Mouse (Mus musculus): ENCODE data around the gene Kif1bp.
A peak's percentile ranks its signal among the peaks of the same experiment; 100 is the strongest.
"Not testable (repeated sequence)": the region's sequence is repeated elsewhere in the genome, so short reads cannot be mapped to it uniquely, and the experiment has no call there.

The Kif1bp gene

GRCm38 (mm10) chr10:62578338-62579100 is at the start of gene Kif1bp:
Gene Kif1bp, minus strand, starts transcription at chr10:62578457.
- DNase-seq, result peak; percentile 100

- DNase-seq, result peak; percentile 29
Measured at GRCm38 (mm10) chr10:62604161-62604560, 25.9 kb upstream of the Kif1bp start.

- peak; percentile 46 for DNase-seq
Measured at GRCm38 (mm10) chr10:62603233-62604030, 25.2 kb upstream of the Kif1bp start.

- DNase-seq, result peak; percentile 99
Measured at GRCm38 (mm10) chr10:62602177-62603040, 24.2 kb upstream of the Kif1bp start, which contains the start of gene Ddx21. Gene Ddx21, minus strand, starts transcription at chr10:62602281.

- no peak for DNase-seq
Measured at GRCm38 (mm10) chr10:62601833-62602176, 23.5 kb upstream of the Kif1bp start.

- peak; percentile 87 for DNase-seq
Measured at GRCm38 (mm10) chr10:62601053-62601791, 23.0 kb upstream of the Kif1bp start.

- peak; percentile 87 for DNase-seq
Measured at GRCm38 (mm10) chr10:62600056-62600455, 21.8 kb upstream of the Kif1bp start.

GRCm38 (mm10) chr10:62599311-62599710 is 21.1 kb upstream of the Kif1bp start:
- DNase-seq, result not testable (repeated sequence)

- peak; percentile 81 for DNase-seq
Measured at GRCm38 (mm10) chr10:62592496-62592895, 14.2 kb upstream of the Kif1bp start.

GRCm38 (mm10) chr10:62590200-62590599 is 11.9 kb upstream of the Kif1bp start:
- DNase-seq, result peak; percentile 96

- DNase-seq, result peak; percentile 86
Measured at GRCm38 (mm10) chr10:62588616-62589015, 10.4 kb upstream of the Kif1bp start.

GRCm38 (mm10) chr10:62583245-62583644 is 5.0 kb upstream of the Kif1bp start:
- DNase-seq, result no peak

GRCm38 (mm10) chr10:62582701-62583100 is 4.4 kb upstream of the Kif1bp start:
- no peak for DNase-seq

GRCm38 (mm10) chr10:62582263-62582662 is 4.0 kb upstream of the Kif1bp start:
- peak; percentile 94 for DNase-seq

GRCm38 (mm10) chr10:62579129-62579528 is 872 bp upstream of the Kif1bp start:
- not testable (repeated sequence) for DNase-seq

GRCm38 (mm10) chr10:62577673-62578337 is 452 bp downstream of the Kif1bp start:
- DNase-seq, result no peak

- DNase-seq, result peak; percentile 78
Measured at GRCm38 (mm10) chr10:62575001-62575400, 3.3 kb downstream of the Kif1bp start.

GRCm38 (mm10) chr10:62570126-62570871 is 8.0 kb downstream of the Kif1bp start:
- peak; percentile 61 for DNase-seq

- no peak for DNase-seq
Measured at GRCm38 (mm10) chr10:62568861-62569260, 9.4 kb downstream of the Kif1bp start.

GRCm38 (mm10) chr10:62557736-62558135 is 20.5 kb downstream of the Kif1bp start:
- DNase-seq, result no peak

GRCm38 (mm10) chr10:62556558-62556901 is 21.7 kb downstream of the Kif1bp start:
- peak; percentile 78 for DNase-seq
